Mouse (Mus musculus): ENCODE measurements around the gene Triml1.

The Triml1 gene

GRCm38 (mm10) chr8:43141386-43141785, at the start of gene Triml1:
Triml1 (minus strand) TSS chr8:43141486.
- no peak for DNase-seq

- no peak for DNase-seq
Observed at GRCm38 (mm10) chr8:43182281-43182680, 41.0 kb upstream of the Triml1 start.

GRCm38 (mm10) chr8:43180054-43180690, 38.9 kb upstream of the Triml1 start, which contains the start of gene Triml2:
Triml2 (plus strand) TSS chr8:43180541.
- no peak for DNase-seq

- peak; percentile 2 for DNase-seq
Observed at GRCm38 (mm10) chr8:43179189-43179588, 37.9 kb upstream of the Triml1 start.

- DNase-seq: peak; percentile 3
Observed at GRCm38 (mm10) chr8:43178263-43178662, 37.0 kb upstream of the Triml1 start.

GRCm38 (mm10) chr8:43176766-43177486, 35.6 kb upstream of the Triml1 start:
- DNase-seq: no peak

GRCm38 (mm10) chr8:43169249-43169755, 28.0 kb upstream of the Triml1 start:
- no peak for DNase-seq

GRCm38 (mm10) chr8:43168083-43168482, 26.8 kb upstream of the Triml1 start:
- DNase-seq: no peak

GRCm38 (mm10) chr8:43164453-43164852, 23.2 kb upstream of the Triml1 start:
- DNase-seq: no peak

GRCm38 (mm10) chr8:43163255-43163654, 22.0 kb upstream of the Triml1 start:
- no peak for DNase-seq

- no peak for DNase-seq
Observed at GRCm38 (mm10) chr8:43149307-43149706, 8.0 kb upstream of the Triml1 start.

GRCm38 (mm10) chr8:43111205-43111827, 30.0 kb downstream of the Triml1 start:
- DNase-seq: no peak

Measured in lung, postnatal 14 days (tissue).